Mouse (Mus musculus): Measurements from ENCODE around the gene Pik3ip1. TPM values are rescaled to one million over a fixed set of nuclear protein-coding genes. Genes with fewer than 3 reads are reported as not detected.

The Pik3ip1 gene
- polyA plus RNA-seq, 2 experiments = 0.42 to 0.79 TPM

DNA sequence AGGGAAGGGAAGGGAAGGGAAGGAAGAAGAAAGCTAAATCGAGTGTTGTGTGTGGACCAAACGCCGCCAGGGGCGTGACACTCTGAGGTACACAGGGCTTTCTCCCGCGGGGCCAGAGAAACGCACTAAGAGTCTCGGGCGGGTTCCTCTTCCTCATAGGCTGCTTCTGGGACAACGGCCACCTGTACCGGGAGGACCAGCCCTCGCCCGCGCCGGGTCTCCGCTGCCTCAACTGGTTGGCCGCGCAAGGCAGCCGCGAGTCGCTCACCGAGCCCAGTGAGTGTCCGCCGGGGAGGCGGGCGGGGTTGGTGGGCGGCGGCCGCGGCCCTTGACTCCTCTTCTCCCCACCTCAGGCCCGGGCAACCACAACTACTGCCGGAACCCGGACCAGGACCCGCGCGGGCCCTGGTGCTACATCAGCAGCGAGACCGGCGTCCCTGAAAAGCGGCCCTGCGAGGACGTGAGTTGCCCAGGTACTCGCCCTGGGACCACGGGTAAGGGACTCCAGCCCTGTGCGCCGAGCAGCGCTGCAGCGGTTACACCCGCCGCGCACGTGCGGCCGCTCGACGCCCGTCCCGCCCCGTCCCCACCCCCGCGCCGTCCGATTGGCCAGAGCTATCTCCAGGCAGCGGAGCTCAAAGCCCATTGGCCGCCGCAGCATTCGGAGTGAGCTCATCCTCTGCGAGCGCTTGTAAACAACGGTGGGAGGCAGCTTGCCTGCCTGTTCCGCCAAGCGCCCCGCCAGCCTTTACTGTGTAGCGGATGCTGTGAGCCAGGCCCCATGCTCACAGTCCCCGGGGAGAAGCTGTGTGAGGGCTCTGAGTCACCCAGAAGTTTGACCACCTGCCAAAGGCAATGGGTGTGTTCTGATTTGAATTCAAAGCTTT, 1.8 kb downstream of the Pik3ip1 start:
- no peaks in the 10 kb centered on the region for H3K9me3 ChIP-seq (ENCODE audit: control insufficient read depth, low read length)
- no peaks in the 10 kb centered on the region for H3K36me3 ChIP-seq (replicated peaks; ENCODE audit: control insufficient read depth, insufficient read depth, low read depth)
- under 1% methylated on average over 72 of the region's 75 CpGs for WGBS (ENCODE audit: insufficient replicate concordance)
- H3K4me1 ChIP-seq (replicated peaks; ENCODE audit: control insufficient read depth in 2 of 2, insufficient read depth in 2 of 2, low read length in 1 of 2) = peaks cover 7 to 19% of the 10 kb centered on the region in 2 experiments; a peak in 3 of 4 replicates
- H3K27ac ChIP-seq = no peak overlapping the region
- H3K4me3 ChIP-seq (ENCODE audit: insufficient read depth in 1 of 2, low read depth in 2 of 2, low read length in 2 of 2) = peak overlapping the region; percentile 20 to 45
- peak; percentile 95 for ATAC-seq (ENCODE audit: insufficient read depth)
- no peak overlapping the region for H3K9ac ChIP-seq (replicated peaks)
- H3K4me2 ChIP-seq (ENCODE audit: low read depth) = peak overlapping the region; percentile 69
- TF ChIP-seq EP300 (IDR thresholded peaks at IDR 0.05; ENCODE audit: low read depth) (no peak), CTCF (IDR thresholded peaks at IDR 0.05; ENCODE audit: low read depth) (0 out of 2 replicates have a peak, but pooled peaks have one; percentile 23)
- DNase-seq (ENCODE audit: low read depth in 3 of 3, low spot score in 3 of 3) = peak; percentile 63 to 76 (median 65)
- peaks cover 10% of the 10 kb centered on the region for H3K27me3 ChIP-seq (ENCODE audit: control insufficient read depth, insufficient read depth, low read length)

DNA sequence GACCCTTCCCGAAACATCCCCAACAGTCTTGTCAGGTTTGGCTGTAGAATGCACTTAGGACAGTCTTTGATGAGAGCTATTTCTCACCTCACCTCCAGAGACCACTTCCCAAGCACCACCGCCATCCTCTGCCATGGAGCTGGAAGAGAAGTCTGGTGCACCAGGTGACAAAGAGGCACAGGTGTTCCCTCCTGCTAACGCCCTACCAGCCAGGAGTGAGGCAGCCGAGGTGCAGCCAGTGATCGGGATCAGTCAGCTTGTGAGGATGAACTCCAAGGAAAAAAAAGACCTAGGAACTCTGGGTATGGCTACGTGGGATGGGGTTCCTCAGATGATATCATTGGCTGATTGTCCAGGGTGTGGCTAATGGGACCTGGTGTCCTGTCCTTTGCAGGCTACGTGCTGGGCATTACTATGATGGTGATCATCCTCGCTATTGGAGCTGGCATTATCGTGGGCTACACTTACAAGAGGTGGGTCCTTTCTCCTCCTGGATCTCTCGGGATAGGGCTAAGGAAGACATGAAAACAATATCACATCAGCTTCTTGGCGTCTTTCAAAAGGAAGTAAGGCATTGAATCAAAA, 3.0 kb downstream of the Pik3ip1 start:
- Histone ChIP-seq H3K9ac (replicated peaks) (no peak overlapping the region), H3K27me3 (ENCODE audit: control insufficient read depth, insufficient read depth, low read length) (peaks cover 10% of the 10 kb centered on the region), H3K9me3 (ENCODE audit: control insufficient read depth, low read length) (no peaks in the 10 kb centered on the region), H3K36me3 (replicated peaks; ENCODE audit: control insufficient read depth, insufficient read depth, low read depth) (no peaks in the 10 kb centered on the region), H3K27ac (no peak overlapping the region), H3K4me2 (ENCODE audit: low read depth) (no peak overlapping the region), H3K4me3 (ENCODE audit: insufficient read depth in 1 of 2, low read depth in 2 of 2, low read length in 2 of 2) (no peak overlapping the region), H3K4me1 (replicated peaks; ENCODE audit: control insufficient read depth in 2 of 2, insufficient read depth in 2 of 2, low read length in 1 of 2) (peaks cover 7 to 19% of the 10 kb centered on the region in 2 experiments; a peak in 3 of 4 replicates)
- ATAC-seq (ENCODE audit: insufficient read depth) (no peak), DNase-seq (ENCODE audit: low read depth in 3 of 3, low spot score in 3 of 3) (no peak)
- TF ChIP-seq CTCF (IDR thresholded peaks at IDR 0.05; ENCODE audit: low read depth) = no peak
- TF ChIP-seq EP300 (IDR thresholded peaks at IDR 0.05; ENCODE audit: low read depth) = no peak
- 68% methylated on average over 11 of the region's 11 CpGs for WGBS (ENCODE audit: insufficient replicate concordance)

DNA sequence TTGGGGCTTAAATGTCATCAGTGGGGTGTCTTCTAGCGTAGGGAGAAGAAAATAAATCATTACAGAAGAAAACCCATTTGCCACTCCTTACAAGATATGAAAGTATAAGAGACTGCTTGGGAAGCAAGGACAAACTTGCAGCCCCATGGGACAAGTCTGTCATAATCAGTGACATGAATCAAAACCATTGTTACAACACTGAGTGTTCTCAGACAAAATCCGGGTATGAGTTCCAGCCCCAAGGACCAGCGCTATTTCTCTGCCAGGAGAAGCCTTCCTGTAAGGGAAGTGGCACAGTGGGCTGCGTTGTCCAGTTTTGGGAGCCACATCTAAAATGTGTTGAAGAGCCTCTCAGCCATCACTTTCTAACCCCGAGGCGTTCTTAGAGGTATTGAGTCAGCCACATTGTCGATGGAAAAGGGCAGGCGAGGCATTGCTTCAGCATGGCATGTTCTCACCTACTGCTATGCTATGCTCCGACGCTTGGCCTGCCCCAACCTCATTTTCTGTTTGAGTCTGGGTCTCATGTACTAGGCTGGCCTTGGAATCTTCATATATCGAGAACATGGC, 4.0 kb downstream of the Pik3ip1 start:
- Histone ChIP-seq H3K4me2 (ENCODE audit: low read depth) (no peak overlapping the region), H3K4me3 (ENCODE audit: insufficient read depth in 1 of 2, low read depth in 2 of 2, low read length in 2 of 2) (no peak overlapping the region), H3K36me3 (replicated peaks; ENCODE audit: control insufficient read depth, insufficient read depth, low read depth) (no peaks in the 10 kb centered on the region), H3K9ac (replicated peaks) (no peak overlapping the region), H3K4me1 (replicated peaks; ENCODE audit: control insufficient read depth in 2 of 2, insufficient read depth in 2 of 2, low read length in 1 of 2) (peaks cover 7 to 19% of the 10 kb centered on the region in 2 experiments; a peak in 3 of 4 replicates), H3K9me3 (ENCODE audit: control insufficient read depth, low read length) (no peaks in the 10 kb centered on the region), H3K27me3 (ENCODE audit: control insufficient read depth, insufficient read depth, low read length) (peaks cover 10% of the 10 kb centered on the region), H3K27ac (no peak overlapping the region)
- no peak for ATAC-seq (ENCODE audit: insufficient read depth)
- no peak for DNase-seq (ENCODE audit: low read depth in 3 of 3, low spot score in 3 of 3)
- TF ChIP-seq CTCF (IDR thresholded peaks at IDR 0.05; ENCODE audit: low read depth) (no peak), EP300 (IDR thresholded peaks at IDR 0.05; ENCODE audit: low read depth) (no peak)
- WGBS (ENCODE audit: insufficient replicate concordance) = 76% methylated on average over 11 of the region's 11 CpGs

DNA sequence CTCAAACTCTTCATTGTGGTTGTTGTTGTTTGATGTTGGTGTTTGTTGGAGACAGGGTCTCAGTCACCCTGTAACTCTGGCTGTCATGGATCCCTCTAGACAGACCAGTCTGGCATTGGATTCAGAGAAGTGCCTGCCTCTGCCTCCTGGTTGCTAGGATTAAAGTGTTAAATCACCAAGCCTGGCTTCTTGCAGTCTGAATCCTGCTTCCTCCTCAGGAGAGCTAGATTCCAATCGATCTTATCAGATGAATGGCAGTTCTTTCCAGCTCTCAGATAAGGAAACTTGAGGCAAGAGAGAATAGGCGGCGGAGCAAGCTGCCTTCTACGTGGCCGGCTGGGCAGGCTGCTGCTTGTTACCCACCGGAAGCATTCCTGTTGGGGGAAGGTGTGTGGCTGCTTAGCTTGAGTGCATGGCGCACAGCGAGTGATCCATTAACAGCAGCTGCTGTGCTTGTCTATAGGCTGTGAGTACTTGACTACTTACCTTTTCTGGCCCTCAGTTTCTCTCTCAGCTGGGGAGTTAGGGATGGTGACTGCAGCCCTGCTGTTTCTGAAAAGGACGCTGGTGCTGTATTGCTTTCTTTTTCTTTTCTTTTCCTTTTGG, 4.6 kb downstream of the Pik3ip1 start:
- WGBS (ENCODE audit: insufficient replicate concordance) = 15% methylated on average over 9 of the region's 9 CpGs

More for the DNA sequence above, 4.6 kb downstream of the Pik3ip1 start:
- no peak overlapping the region for H3K4me3 ChIP-seq (ENCODE audit: insufficient read depth in 1 of 2, low read depth in 2 of 2, low read length in 2 of 2)
- H3K27me3 ChIP-seq (ENCODE audit: control insufficient read depth, insufficient read depth, low read length) = peaks cover 10% of the 10 kb centered on the region
- H3K9me3 ChIP-seq (ENCODE audit: control insufficient read depth, low read length) = no peaks in the 10 kb centered on the region
- peaks cover 7 to 19% of the 10 kb centered on the region in 2 experiments; a peak in 3 of 4 replicates for H3K4me1 ChIP-seq (replicated peaks; ENCODE audit: control insufficient read depth in 2 of 2, insufficient read depth in 2 of 2, low read length in 1 of 2)
- no peak overlapping the region for H3K9ac ChIP-seq (replicated peaks)
- ATAC-seq (ENCODE audit: insufficient read depth) = no peak
- TF ChIP-seq CTCF (IDR thresholded peaks at IDR 0.05; ENCODE audit: low read depth) (no peak), EP300 (IDR thresholded peaks at IDR 0.05; ENCODE audit: low read depth) (no peak)
- DNase-seq (ENCODE audit: low read depth in 3 of 3, low spot score in 3 of 3) = no peak
- no peak overlapping the region for H3K4me2 ChIP-seq (ENCODE audit: low read depth)
- no peaks in the 10 kb centered on the region for H3K36me3 ChIP-seq (replicated peaks; ENCODE audit: control insufficient read depth, insufficient read depth, low read depth)
- H3K27ac ChIP-seq = no peak overlapping the region
